Mouse (Mus musculus): Measurements from ENCODE around the gene Rfx2. TPM values are rescaled to one million over a fixed set of nuclear protein-coding genes. Genes with fewer than 3 reads are reported as not detected.

Gene Rfx2
- total and polyA plus RNA-seq, 3 experiments = 3.9 to 36.4 (median 27.9) TPM

DNA sequence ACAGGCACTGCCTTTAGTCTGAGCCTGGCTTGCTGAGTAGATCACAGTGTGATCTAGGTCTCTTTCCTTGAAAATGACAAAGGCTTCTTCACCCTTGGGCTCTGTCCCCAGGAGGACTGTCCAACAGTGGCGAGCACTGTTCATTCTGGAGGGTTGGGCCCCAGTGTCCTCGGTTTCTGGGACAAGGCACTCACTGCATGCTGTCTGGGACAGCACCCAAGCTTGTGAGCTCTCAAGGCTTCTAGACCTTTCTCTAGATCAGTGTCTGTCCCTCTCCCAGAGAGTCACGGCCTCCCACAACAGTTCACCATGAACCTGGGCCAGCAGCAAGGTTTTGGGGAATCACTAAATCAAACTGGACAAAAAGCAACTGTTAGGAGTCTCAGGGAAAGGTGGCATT, 38.2 kb downstream of the Rfx2 start:
- Histone ChIP-seq H3K4me3 (ENCODE audit: low read depth, low read length) (no peak overlapping the region), H3K4me1 (ENCODE audit: insufficient read depth, low read depth, low read length) (peaks cover 2% of the 10 kb centered on the region; the same call in 1 of the 2 replicates), H3K36me3 (replicated peaks) (peaks cover 56% of the 10 kb centered on the region), H3K9me3 (replicated peaks) (no peaks in the 10 kb centered on the region), H3K27me3 (ENCODE audit: insufficient read depth, low read length) (no peaks in the 10 kb centered on the region)
- ATAC-seq (ENCODE audit: extremely low read depth, insufficient number of reproducible peaks, low FRiP score, poor library complexity, severe bottlenecking) (no peak), DNase-seq (ENCODE audit: low spot score) (no peak)
- TF ChIP-seq TAL1 (conservative IDR thresholded peaks at IDR 0.05; ENCODE audit: low read depth, low read length) (no peak), CTCF (IDR thresholded peaks at IDR 0.05; ENCODE audit: low read depth, low read length) (no peak), GATA1 (IDR thresholded peaks at IDR 0.05; ENCODE audit: borderline replicate concordance, low read length) (no peak), GATA2 (IDR thresholded peaks at IDR 0.05; ENCODE audit: borderline replicate concordance, low read depth, low read length) (no peak), POLR2AphosphoS5 (IDR thresholded peaks at IDR 0.05; ENCODE audit: insufficient replicate concordance, low read depth, low read length) (no peak)

DNA sequence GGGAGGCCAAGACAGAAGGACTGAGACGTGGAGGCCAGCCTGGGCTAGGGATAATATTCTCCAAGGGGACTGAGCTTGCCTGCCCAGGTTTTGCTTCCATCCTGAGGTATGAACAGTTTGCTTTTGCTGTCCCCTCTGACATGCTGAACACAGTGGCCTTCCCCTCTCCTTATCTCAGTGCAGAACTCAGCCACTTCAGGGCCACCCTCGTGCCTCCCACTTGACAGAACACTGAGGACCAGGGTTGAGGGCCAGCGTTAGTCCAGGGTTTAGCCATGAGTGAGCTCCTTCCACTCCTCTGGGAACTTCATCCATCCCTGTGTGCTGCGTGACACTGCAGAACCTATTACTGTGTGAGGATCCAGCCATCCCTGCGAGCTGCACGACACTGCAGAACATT, 41.5 kb downstream of the Rfx2 start:
- Histone ChIP-seq H3K27me3 (ENCODE audit: insufficient read depth, low read length) (no peaks in the 10 kb centered on the region), H3K4me1 (ENCODE audit: insufficient read depth, low read depth, low read length) (peaks cover 2% of the 10 kb centered on the region; the same call in 1 of the 2 replicates), H3K9me3 (replicated peaks) (no peaks in the 10 kb centered on the region), H3K4me3 (ENCODE audit: low read depth, low read length) (no peak overlapping the region), H3K36me3 (replicated peaks) (peaks cover 87% of the 10 kb centered on the region)
- no peak for TF ChIP-seq GATA2 (IDR thresholded peaks at IDR 0.05; ENCODE audit: borderline replicate concordance, low read depth, low read length)
- TF ChIP-seq CTCF (IDR thresholded peaks at IDR 0.05; ENCODE audit: low read depth, low read length) = no peak
- no peak for TF ChIP-seq POLR2AphosphoS5 (IDR thresholded peaks at IDR 0.05; ENCODE audit: insufficient replicate concordance, low read depth, low read length)
- TF ChIP-seq TAL1 (conservative IDR thresholded peaks at IDR 0.05; ENCODE audit: low read depth, low read length) = no peak
- no peak for TF ChIP-seq GATA1 (IDR thresholded peaks at IDR 0.05; ENCODE audit: borderline replicate concordance, low read length)
- ATAC-seq (ENCODE audit: extremely low read depth, insufficient number of reproducible peaks, low FRiP score, poor library complexity, severe bottlenecking) (no peak), DNase-seq (ENCODE audit: low spot score) (no peak)

DNA sequence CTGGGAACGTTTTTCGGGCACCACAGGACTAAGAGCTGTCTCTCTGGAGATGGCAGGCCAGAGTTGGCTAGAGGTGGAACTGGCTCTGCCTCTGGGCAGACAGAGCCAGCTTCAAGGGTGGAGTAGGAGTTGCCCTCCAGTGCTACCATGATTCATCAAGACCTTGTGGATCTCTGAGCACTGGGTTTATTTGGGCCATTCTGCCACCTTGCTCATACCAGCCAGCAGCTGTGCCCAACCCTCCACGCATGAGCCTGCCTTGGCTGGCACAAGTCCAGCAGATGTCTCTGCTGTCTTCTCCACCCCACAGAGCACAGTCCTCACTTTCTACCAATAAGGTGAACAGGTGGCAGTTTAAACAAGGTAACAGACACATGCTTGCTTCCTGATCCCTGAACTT, 41.9 kb downstream of the Rfx2 start:
- Histone ChIP-seq H3K36me3 (replicated peaks) (peaks cover 90% of the 10 kb centered on the region), H3K4me1 (ENCODE audit: insufficient read depth, low read depth, low read length) (peaks cover 1% of the 10 kb centered on the region; the same call in 1 of the 2 replicates), H3K4me3 (ENCODE audit: low read depth, low read length) (no peak overlapping the region), H3K27me3 (ENCODE audit: insufficient read depth, low read length) (no peaks in the 10 kb centered on the region), H3K9me3 (replicated peaks) (no peaks in the 10 kb centered on the region)
- ATAC-seq (ENCODE audit: extremely low read depth, insufficient number of reproducible peaks, low FRiP score, poor library complexity, severe bottlenecking) (no peak), DNase-seq (ENCODE audit: low spot score) (no peak)
- no peak for TF ChIP-seq CTCF (IDR thresholded peaks at IDR 0.05; ENCODE audit: low read depth, low read length)
- TF ChIP-seq GATA2 (IDR thresholded peaks at IDR 0.05; ENCODE audit: borderline replicate concordance, low read depth, low read length) = no peak
- no peak for TF ChIP-seq TAL1 (conservative IDR thresholded peaks at IDR 0.05; ENCODE audit: low read depth, low read length)
- TF ChIP-seq POLR2AphosphoS5 (IDR thresholded peaks at IDR 0.05; ENCODE audit: insufficient replicate concordance, low read depth, low read length) = no peak
- no peak for TF ChIP-seq GATA1 (IDR thresholded peaks at IDR 0.05; ENCODE audit: borderline replicate concordance, low read length)

DNA sequence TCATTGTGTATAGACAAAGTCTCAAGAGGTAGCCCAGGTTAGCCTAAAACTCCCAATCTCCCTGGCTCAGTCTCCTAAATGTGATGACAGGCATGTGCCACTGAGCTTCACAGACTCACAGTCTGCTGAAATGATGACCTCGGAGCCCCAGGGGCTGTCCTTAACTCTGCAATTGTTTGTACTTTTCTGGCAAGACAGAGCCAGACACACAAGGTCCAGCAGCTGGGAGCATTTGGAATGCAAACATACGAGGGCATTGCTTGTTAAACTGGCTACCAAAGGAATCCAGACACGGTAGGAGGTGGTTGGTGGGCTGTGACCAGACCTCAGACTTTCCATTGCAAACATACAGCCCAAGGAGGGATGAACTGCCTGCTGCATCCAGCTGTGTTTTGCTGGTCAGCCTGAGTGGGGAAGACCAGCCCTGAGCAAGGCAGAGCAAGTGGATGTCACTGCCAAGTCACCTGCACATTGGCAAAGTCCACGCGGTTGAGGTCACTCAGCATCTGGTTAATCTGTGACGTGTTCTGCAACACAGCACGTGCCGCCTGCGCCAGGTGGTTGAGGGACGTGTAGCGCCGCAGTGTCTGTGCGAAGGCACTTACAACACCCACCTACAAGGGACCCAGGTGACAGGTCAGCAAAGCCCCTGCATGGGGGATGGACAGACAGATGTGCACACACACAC, 50.4 kb downstream of the Rfx2 start:
- DNase-seq (ENCODE audit: low spot score) = no peak
- no peak for ATAC-seq (ENCODE audit: extremely low read depth, insufficient number of reproducible peaks, low FRiP score, poor library complexity, severe bottlenecking)
- H3K27me3 ChIP-seq (ENCODE audit: insufficient read depth, low read length) = no peaks in the 10 kb centered on the region
- peaks cover 9% of the 10 kb centered on the region for H3K9me3 ChIP-seq (replicated peaks)
- peaks cover 93% of the 10 kb centered on the region for H3K36me3 ChIP-seq (replicated peaks)
- H3K4me1 ChIP-seq (ENCODE audit: insufficient read depth, low read depth, low read length) = no peaks in the 10 kb centered on the region
- H3K4me3 ChIP-seq (ENCODE audit: low read depth, low read length) = no peak overlapping the region
- TF ChIP-seq GATA2 (IDR thresholded peaks at IDR 0.05; ENCODE audit: borderline replicate concordance, low read depth, low read length) = no peak
- no peak for TF ChIP-seq GATA1 (IDR thresholded peaks at IDR 0.05; ENCODE audit: borderline replicate concordance, low read length)
- TF ChIP-seq TAL1 (conservative IDR thresholded peaks at IDR 0.05; ENCODE audit: low read depth, low read length) = no peak
- TF ChIP-seq CTCF (IDR thresholded peaks at IDR 0.05; ENCODE audit: low read depth, low read length) = no peak
- no peak for TF ChIP-seq POLR2AphosphoS5 (IDR thresholded peaks at IDR 0.05; ENCODE audit: insufficient replicate concordance, low read depth, low read length)

DNA sequence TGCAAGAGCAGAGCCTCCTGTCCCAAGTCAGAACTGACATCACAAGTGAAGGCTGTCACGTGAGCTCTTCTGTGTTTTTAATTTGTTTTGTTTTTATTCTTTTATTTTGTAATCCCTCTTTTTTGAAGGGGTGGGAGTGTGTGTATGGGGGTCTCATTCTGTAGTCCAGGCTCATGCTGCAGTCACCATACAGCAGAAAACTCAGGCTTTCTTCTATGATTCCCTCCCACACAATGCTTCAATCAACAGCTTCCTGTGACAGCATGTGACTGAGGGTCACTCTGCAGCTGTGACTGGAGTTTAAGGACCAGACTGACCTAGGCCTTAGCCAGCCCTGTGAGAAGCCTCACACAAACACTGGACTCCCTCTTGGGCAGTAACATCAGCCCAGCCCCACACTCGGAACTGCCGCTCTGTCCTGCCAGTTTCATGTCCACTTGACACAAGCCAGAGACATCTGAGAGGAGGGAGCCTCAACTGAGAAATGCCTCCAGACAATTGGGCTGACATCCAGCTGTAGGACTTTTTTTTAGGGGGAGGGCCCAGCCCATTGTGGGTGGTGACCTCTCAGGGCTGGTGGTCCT, 51.9 kb downstream of the Rfx2 start:
- no peak for TF ChIP-seq POLR2AphosphoS5 (IDR thresholded peaks at IDR 0.05; ENCODE audit: insufficient replicate concordance, low read depth, low read length)
- TF ChIP-seq CTCF (IDR thresholded peaks at IDR 0.05; ENCODE audit: low read depth, low read length) = no peak
- H3K4me3 ChIP-seq (ENCODE audit: low read depth, low read length) = no peak overlapping the region
- 0 out of 2 replicates have a peak, but pooled peaks cover under 1% of the 10 kb centered on the region for H3K4me1 ChIP-seq (ENCODE audit: insufficient read depth, low read depth, low read length)
- ATAC-seq (ENCODE audit: extremely low read depth, insufficient number of reproducible peaks, low FRiP score, poor library complexity, severe bottlenecking) (no peak), DNase-seq (ENCODE audit: low spot score) (no peak)
- peaks cover 9% of the 10 kb centered on the region for H3K9me3 ChIP-seq (replicated peaks)
- no peaks in the 10 kb centered on the region for H3K27me3 ChIP-seq (ENCODE audit: insufficient read depth, low read length)
- H3K36me3 ChIP-seq (replicated peaks) = peaks cover 79% of the 10 kb centered on the region

DNA sequence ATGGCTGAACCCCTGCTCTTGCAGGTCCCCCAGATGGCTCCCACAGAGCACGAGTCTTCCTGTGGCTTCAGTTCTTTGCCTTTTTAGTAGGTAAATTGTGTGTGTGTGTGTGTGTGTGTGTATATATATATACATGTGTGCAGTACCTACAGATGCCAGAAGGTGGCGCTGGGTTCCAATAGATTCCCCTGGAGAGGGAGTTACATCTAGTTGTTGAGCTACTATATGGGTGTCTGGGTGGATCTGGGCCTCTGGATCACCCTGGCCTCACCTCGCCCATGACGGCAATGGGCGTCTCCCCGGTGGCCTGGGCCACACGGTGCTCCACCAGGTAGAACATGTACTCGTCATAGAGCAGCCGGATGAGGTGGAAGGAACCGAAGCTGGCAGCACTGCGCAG, 53.2 kb downstream of the Rfx2 start:
- ATAC-seq (ENCODE audit: extremely low read depth, insufficient number of reproducible peaks, low FRiP score, poor library complexity, severe bottlenecking) (no peak), DNase-seq (ENCODE audit: low spot score) (no peak)
- H3K4me1 ChIP-seq (ENCODE audit: insufficient read depth, low read depth, low read length) = peaks cover 14% of the 10 kb centered on the region
- TF ChIP-seq TAL1 (conservative IDR thresholded peaks at IDR 0.05; ENCODE audit: low read depth, low read length) (no peak), GATA2 (IDR thresholded peaks at IDR 0.05; ENCODE audit: borderline replicate concordance, low read depth, low read length) (no peak), CTCF (IDR thresholded peaks at IDR 0.05; ENCODE audit: low read depth, low read length) (peak; percentile 34; the same call in 1 of the 2 replicates), GATA1 (IDR thresholded peaks at IDR 0.05; ENCODE audit: borderline replicate concordance, low read length) (no peak)
- peaks cover 72% of the 10 kb centered on the region for H3K36me3 ChIP-seq (replicated peaks)
- no peak overlapping the region for H3K4me3 ChIP-seq (ENCODE audit: low read depth, low read length)
- no peaks in the 10 kb centered on the region for H3K27me3 ChIP-seq (ENCODE audit: insufficient read depth, low read length)
- H3K9me3 ChIP-seq (replicated peaks) = peaks cover 9% of the 10 kb centered on the region
